Mouse (Mus musculus) C2C12 (cell line): ENCODE data around the gene Ciao2a. TPM values are rescaled to one million over a fixed set of nuclear protein-coding genes. Genes with fewer than 3 reads are reported as not detected.

Experiments used
- H3K27me3 ChIP-seq: one replicate; pipeline ENCODE4 v1.6.1; 2011; ENCODE audit not compliant: control insufficient read depth, insufficient read depth, insufficient read length
- H3K36me3 ChIP-seq: one replicate; pipeline ENCODE4 v1.6.1; 2011; ENCODE audit not compliant: control insufficient read depth, insufficient read depth
- H3K4me3 ChIP-seq: one replicate; pipeline ENCODE4 v1.5.1; 2011; ENCODE audit warnings: mild to moderate bottlenecking, control low read depth; ENCODE audit not compliant: poor library complexity, insufficient read depth, severe bottlenecking
- H3K79me2 ChIP-seq: one replicate; pipeline ENCODE4 v1.6.1; 2011; ENCODE audit not compliant: control insufficient read depth, insufficient read depth
- H3K79me3 ChIP-seq: one replicate; pipeline ENCODE4 v1.6.1; 2011; ENCODE audit warnings: low read depth, control low read depth
- H3ac ChIP-seq: one replicate; pipeline ENCODE3; 2011; ENCODE audit warnings: low read depth; ENCODE audit not compliant: control insufficient read depth, insufficient read length
- CEBPB ChIP-seq: IDR thresholded peaks from one replicate; pipeline ENCODE4 v1.6.1; 2011; ENCODE audit warnings: low read depth, mild to moderate bottlenecking, control low read depth, moderate library complexity
- CTCF ChIP-seq: IDR thresholded peaks from one replicate; pipeline ENCODE4 v1.5.1; 2011; ENCODE audit not compliant: control insufficient read depth, insufficient read depth, insufficient read length
- FOSL1 ChIP-seq: IDR thresholded peaks from one replicate; pipeline ENCODE4 v1.8.0; 2011; ENCODE audit warnings: mild to moderate bottlenecking, low read length; ENCODE audit not compliant: poor library complexity, insufficient read depth, severe bottlenecking
- MAX ChIP-seq: IDR thresholded peaks from one replicate; pipeline ENCODE4 v1.6.1; 2011; ENCODE audit warnings: mild to moderate bottlenecking, control low read depth
- MYOD1 ChIP-seq: IDR thresholded peaks from one replicate; pipeline ENCODE4 v1.6.1; 2011; ENCODE audit warnings: low read depth; ENCODE audit not compliant: control insufficient read depth, insufficient read length
- MYOG ChIP-seq: IDR thresholded peaks from one replicate; pipeline ENCODE4 v1.6.1; 2011; ENCODE audit not compliant: control insufficient read depth, insufficient read length; ENCODE audit errors: extremely low read depth
- USF1 ChIP-seq: IDR thresholded peaks from one replicate; pipeline ENCODE4 v1.6.1; 2011; ENCODE audit warnings: low read depth, mild to moderate bottlenecking, control low read depth, moderate library complexity
- polyA plus RNA-seq: library from polyadenylated mRNA; unstranded; fragments of >200 nt; fragmentation: generic; extraction: Trizol; gene quantifications from one replicate; pipeline ENCODE4 v1.2.1, GENCODE M21; 2012; ENCODE audit warnings: missing spikeins

The Ciao2a gene
- polyA plus RNA-seq, 1 experiment, result 39.7 TPM

DNA sequence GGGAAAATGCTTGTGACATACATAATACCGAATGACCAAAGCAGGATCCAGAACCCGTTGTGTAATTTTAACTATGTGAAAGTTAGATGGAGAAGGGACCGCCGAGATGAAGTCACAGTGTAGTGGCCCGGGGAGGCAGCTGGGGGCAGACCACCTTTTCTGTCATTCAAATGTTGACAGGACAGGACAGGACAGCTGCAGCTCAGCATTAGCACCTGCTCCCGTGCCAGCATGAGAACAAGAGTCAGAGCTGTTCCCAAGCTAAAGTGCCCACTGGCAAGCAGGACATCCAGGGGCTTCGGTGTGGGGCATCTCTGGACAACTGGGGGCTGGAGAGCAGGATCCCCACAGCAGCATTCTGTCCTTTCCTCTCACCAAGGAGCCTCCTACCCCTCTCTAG lies 39.3 kb upstream of the Ciao2a start:
- Histone ChIP-seq H3K27me3 (no peaks in the 10 kb centered on the region), H3K79me2 (no peaks in the 10 kb centered on the region), H3K4me3 (no peak overlapping the region), H3K79me3 (no peaks in the 10 kb centered on the region), H3K36me3 (peaks cover 41% of the 10 kb centered on the region), H3ac (no peak overlapping the region)
- TF ChIP-seq MYOG (no peak), MAX (no peak), USF1 (no peak), FOSL1 (no peak), MYOD1 (no peak), CEBPB (no peak), CTCF (no peak)

DNA sequence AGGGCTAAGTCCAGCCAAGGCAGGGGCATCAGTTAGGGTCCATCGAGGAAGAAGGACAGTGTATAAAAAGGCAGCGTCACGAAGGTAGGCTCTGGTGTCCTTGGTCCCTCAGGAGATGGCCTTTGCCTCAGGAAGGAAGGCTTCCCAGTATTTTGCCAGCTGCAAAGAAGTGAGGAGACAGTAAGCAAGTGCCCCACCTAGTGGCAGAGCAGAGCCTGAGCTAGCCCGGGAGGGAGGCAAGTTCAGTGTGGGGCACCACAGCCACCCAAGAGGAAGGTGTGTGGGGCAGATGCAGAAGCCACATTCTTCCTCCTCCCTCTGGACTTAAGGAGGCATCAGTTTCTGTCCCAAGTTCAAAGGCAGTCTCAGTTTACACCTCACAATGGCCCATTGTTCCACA lies 38.0 kb upstream of the Ciao2a start:
- Histone ChIP-seq H3K36me3 (peaks cover 53% of the 10 kb centered on the region), H3ac (no peak overlapping the region), H3K79me3 (no peaks in the 10 kb centered on the region), H3K79me2 (no peaks in the 10 kb centered on the region), H3K4me3 (no peak overlapping the region), H3K27me3 (no peaks in the 10 kb centered on the region)
- TF ChIP-seq CTCF, result peak; percentile 74
- TF ChIP-seq MAX, result no peak
- no peak for TF ChIP-seq CEBPB
- no peak for TF ChIP-seq FOSL1
- no peak for TF ChIP-seq MYOG

DNA sequence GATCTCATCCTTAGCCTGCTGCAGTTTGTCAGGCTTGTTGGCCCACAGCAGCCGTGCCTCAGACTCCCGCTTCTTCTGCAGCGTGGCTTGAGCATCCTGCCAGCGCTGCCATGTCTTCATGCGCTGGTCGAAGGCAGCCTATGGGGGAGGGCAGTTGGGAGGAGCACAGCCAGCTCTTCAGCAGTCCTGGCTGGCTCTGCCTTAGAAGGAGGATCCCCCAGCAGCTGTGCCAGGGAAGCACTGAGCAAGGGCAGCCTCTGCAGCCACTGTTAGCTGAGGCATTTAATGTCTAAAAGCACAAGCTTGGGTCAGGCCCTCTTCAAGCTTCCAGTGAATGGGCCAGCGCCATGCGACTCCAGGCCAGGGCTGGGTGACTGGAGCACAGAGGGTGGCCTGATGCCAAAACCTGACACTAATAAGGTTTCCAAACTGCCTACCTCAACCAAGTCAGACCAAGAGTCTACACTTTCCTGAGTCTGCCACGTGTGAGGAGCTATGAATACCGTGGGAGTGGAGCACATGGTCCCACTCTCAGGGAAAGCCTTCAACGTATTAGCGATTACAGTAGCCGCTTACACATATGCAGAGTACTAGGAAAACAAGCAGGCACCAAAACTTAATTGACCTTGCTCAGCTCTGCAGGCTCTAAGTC lies 35.7 kb upstream of the Ciao2a start:
- no peaks in the 10 kb centered on the region for H3K79me3 ChIP-seq
- TF ChIP-seq CTCF (no peak), MYOG (no peak), USF1 (no peak), FOSL1 (no peak), MYOD1 (no peak), MAX (no peak), CEBPB (no peak)
- peaks cover 66% of the 10 kb centered on the region for H3K36me3 ChIP-seq

DNA sequence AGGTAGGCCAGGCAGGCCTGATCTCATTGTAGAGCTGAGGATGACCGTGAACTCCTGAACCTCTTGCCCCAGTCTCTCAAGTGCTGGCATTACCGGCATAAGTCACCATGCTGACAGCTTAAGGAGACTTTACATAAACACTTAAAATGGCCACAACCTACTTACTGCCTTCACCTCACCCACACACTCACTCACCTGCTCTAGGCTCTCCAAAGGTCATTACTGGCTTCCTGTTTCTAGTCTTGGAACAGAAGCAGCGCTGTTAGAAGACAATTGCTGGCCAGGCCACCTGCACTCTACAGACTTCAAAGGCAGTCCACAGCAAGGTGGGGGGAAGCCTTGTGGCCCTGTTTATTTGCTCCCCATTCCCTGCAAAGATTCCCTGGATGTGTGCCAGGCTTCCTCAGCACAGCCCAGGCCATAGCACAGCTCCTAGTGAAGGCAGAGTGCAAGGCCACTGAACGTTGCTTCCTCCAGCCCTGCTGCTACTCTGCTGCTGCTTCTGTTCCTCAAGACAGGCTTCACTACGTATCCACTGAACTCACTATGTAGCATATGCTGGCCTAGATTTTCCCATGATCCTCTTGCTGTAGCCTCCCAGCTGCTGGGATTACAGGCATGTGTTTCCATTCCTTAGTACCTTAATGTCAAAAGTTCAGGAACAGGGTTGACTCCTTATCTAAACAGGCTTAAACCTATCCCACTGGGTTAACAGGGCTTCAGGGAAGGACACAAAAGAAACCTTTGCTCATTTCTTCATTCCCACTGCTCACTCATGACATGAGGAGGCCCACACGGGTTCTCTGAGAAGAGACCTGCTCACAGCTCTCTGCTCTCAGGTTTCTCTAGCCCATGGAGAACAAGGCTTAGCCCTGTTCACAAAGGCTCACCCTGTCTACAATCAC lies 34.8 kb upstream of the Ciao2a start:
- no peak overlapping the region for H3K4me3 ChIP-seq
- no peak overlapping the region for H3ac ChIP-seq
- no peaks in the 10 kb centered on the region for H3K27me3 ChIP-seq
- TF ChIP-seq USF1 (no peak), MAX (no peak), MYOD1 (no peak), CEBPB (no peak), CTCF (no peak), MYOG (no peak)
- H3K36me3 ChIP-seq, result peaks cover 74% of the 10 kb centered on the region
- no peaks in the 10 kb centered on the region for H3K79me3 ChIP-seq
- no peaks in the 10 kb centered on the region for H3K79me2 ChIP-seq

More for the DNA sequence above, 35.7 kb upstream of the Ciao2a start:
- Histone ChIP-seq H3K27me3 (no peaks in the 10 kb centered on the region), H3K79me2 (no peaks in the 10 kb centered on the region), H3K4me3 (no peak overlapping the region), H3ac (no peak overlapping the region)

DNA sequence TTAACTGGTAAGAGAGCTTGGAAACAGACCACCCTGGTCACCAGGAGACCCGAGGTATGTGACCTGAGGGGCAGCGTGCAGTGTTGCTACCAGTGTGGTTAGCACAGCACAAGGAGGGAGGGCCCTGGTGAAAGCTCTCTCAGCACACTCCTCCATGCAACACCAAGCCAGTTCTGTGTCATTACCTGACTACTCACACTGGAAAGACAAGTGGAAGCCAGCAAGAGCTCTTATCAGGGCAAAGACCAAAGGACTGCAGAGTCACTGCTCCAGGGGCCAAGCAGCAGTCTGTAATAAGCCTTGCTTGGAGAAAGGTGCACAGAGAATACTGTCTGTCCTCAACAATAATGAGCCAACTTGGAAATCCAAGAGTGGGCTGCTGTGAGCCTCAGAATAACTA lies 33.7 kb upstream of the Ciao2a start:
- Histone ChIP-seq H3K79me3 (no peaks in the 10 kb centered on the region), H3K27me3 (no peaks in the 10 kb centered on the region), H3K79me2 (no peaks in the 10 kb centered on the region), H3K4me3 (no peak overlapping the region), H3K36me3 (peaks cover 70% of the 10 kb centered on the region), H3ac (no peak overlapping the region)
- TF ChIP-seq USF1, result no peak
- TF ChIP-seq FOSL1, result no peak
- TF ChIP-seq MYOG, result no peak
- no peak for TF ChIP-seq MAX
- no peak for TF ChIP-seq CTCF
- no peak for TF ChIP-seq MYOD1
- no peak for TF ChIP-seq CEBPB
